Mouse (Mus musculus) kidney, postnatal 4 days (tissue): ENCODE results near the gene Rab7.
"Not testable (repeated sequence)": the region's sequence is repeated elsewhere in the genome, so short reads cannot be mapped to it uniquely, and the experiment has no call there.

Source experiments
- DNase-seq, 2 experiments: peaks; one replicate each; pipeline ENCODE4 v3.0.0; 2021; ENCODE audit warnings: mixed read lengths in 2 of 2

Gene Rab7

DNA sequence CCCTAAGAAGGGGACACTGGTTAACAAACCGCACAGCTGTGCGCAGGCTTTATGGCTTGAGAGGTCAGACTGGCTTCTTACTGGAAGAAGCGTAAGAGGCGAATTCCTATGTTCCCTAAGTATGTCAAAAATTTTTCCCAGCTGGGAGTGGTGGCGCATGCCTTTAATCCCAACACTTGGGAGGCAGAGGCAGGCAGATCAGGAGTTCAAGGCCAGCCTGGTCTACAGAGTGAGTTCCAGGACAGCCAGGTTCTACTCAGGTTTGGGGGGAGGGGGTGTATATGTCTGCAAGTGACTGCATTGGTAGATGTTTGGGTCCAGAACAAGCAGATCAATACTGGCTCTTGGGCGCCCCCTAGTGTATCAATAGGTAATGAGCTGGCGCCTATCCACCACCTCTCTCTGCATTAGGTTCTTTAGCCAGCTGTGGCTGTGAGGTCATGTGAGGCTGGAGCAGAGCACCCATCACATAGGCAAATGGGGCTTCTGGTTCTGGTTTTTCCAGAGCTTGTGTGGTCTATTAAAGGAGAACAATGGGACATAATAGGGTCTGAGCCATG lies 47.3 kb downstream of the Rab7 start:
- DNase-seq = peak; percentile 82 to 83

GRCm38 (mm10) chr6:87996606-87997005 lies 48.5 kb downstream of the Rab7 start:
- DNase-seq = peak; percentile 41 to 60

- DNase-seq = no peak
These were observed 49.6 kb downstream of the Rab7 start for GRCm38 (mm10) chr6:87995519-87995918.

DNA sequence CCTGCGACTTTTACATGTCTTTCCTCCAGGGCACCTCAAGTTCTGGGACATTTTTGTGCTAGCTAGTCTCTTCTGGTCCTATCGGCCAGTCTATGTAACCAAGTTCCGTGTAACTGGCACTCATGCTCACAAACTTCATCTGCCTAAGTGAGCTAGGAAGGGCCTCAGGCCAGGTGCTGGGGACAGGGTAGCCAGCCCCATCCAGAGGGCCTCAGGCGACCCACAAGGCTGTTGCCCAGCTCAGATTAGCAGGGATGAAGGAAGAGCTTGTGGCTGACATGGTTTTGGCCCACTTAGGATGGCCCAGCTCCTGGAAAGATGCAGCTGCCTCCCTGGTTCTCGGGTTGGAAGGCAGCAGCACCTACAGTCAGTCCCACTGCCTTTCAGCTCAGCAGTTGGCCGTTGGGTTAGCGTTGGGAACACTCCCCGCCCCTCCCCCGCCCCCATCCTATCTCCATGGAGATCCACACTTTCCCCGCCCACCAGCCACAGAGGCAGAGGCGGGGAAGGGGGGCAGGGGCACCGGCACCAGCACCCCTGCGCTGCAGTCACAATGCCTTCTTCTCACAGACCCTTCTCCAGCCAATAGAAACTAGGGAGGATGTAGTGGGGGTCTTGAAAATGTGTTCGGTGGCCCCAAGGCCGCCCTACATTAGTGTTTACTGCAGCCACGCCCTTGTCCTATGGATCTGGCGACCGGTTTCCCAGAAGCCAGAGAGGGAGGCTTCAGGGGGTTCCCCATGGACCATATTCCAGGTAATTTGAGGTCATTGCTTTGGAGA lies 51.1 kb downstream of the Rab7 start:
- peak; percentile 64 to 77 for DNase-seq

GRCm38 (mm10) chr6:87992733-87993132 lies 52.3 kb downstream of the Rab7 start:
- DNase-seq = peak; percentile 48 to 62

GRCm38 (mm10) chr6:87991886-87992285 lies 53.2 kb downstream of the Rab7 start:
- DNase-seq = no peak

GRCm38 (mm10) chr6:87991216-87991615 lies 53.9 kb downstream of the Rab7 start:
- DNase-seq = no peak

DNA sequence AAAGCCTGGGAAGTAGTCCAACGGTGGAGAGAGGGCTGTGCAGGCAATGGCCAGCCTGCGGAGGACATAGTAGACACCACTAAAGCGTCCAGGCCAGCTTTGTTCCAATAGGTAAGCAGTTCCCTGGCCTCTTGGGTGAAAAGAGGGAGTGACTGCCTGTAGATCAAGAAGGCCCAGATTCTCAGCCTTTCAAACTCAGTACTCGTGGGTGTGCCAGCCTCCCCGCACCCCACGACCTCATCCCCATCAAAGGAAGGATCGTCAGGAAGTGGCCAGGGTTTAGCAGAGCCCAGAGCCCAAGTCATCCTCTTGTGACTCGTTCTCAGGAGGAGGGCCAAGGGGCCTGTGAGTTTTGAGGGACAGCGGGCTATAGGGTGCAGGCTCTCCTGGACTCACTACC lies 62.6 kb downstream of the Rab7 start:
- no peak for DNase-seq

DNA sequence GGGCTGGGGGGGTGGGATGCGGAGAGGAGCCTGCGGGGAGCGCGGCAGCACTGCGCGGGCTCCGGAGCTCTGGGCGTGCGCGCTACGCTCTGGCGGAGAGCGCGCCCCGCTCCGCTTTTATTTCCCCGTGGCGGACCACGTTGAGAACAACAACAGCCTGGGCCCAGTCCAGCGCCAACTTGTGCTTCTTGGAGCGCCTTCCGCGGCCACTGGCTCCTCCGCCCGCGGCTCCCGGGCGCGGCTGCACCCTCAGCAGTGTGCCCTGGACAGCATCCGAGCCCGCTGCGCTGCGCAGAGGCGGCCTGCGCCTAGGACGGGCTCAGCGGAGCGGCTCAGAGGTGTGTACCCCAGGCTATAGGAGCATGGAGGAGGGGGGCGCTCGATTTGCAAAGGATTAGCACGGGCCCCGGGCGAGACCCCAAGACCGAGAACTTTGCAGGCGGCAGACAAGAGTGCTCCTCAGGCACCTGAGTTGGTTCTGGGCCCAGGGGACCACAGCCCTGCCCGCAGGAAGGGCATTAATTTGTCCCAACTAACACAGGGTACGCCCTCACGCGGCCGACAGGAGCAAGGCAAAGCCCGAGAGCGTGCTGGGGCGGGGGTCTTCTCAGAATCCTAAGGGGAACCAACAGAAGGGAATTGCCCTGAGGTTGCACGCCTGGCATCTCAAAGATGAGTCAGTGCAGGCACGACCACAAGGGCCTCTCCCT lies 63.4 kb downstream of the Rab7 start, which contains the start of gene H1fx:
TSS of gene H1fx (minus strand) at position 91 of the 710 bp plus-strand sequence.
- peak; percentile 91 to 92 for DNase-seq

GRCm38 (mm10) chr6:87981030-87981485 lies 64.0 kb downstream of the Rab7 start:
- DNase-seq = peak; percentile 59 to 70

GRCm38 (mm10) chr6:87980374-87981029 lies 64.6 kb downstream of the Rab7 start:
- peak; percentile 90 to 94 for DNase-seq

GRCm38 (mm10) chr6:87979728-87980127 lies 65.3 kb downstream of the Rab7 start:
- DNase-seq = no peak

DNA sequence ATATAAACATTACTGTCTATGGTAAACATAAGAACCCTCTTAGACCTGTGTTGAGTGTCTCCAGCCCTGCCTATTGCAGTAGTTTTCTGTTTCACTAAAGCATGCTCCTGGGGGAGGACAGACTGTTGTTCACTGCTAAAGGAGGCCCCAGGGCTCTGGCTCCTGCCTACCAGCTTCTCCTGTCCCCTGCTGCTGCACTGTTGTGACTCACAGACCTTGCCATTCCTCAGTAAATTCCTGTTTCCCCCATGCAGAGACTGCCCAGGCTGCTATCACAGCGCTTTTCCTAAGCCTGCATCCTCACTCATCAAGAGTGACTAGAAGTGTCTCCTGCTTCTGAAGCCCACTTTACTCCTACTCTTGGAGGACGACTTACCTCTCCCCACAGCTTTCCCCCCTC lies 75.0 kb downstream of the Rab7 start:
- DNase-seq = no peak

DNA sequence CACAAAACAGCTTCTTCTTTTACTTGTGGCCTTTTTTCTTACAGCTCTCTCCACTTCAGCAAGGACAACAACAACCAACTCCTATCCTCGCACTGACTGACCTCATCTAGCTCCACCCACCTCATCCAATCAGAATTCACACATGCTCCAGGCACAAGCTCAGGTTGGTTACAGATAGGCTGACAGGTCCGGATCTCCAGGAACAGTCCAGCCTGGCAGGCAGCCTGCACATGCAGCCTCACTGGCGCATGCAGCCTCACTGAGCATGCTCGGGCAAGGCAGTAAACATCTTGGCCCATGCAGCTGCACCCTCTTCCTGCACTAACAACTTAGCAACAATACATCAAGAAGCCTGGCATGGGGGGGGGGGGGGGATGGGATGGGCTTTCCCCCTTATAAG lies 82.6 kb downstream of the Rab7 start:
- DNase-seq = not testable (repeated sequence)
